Mouse (Mus musculus) G1E (cell line): ENCODE results near the gene Ppm1b. TPM values are rescaled to one million over a fixed set of nuclear protein-coding genes. Genes with fewer than 3 reads are reported as not detected.
"Not testable (repeated sequence)": the region's sequence is repeated elsewhere in the genome, so short reads cannot be mapped to it uniquely, and the experiment has no call there.

Source experiments
- ATAC-seq: 2 replicates; pipeline ENCODE4 v1.8.0; 2016; ENCODE audit warnings: mild to moderate bottlenecking; ENCODE audit not compliant: insufficient number of reproducible peaks, poor library complexity, low FRiP score, severe bottlenecking; ENCODE audit errors: extremely low read depth
- DNase-seq: peaks from one replicate; pipeline ENCODE4 v3.0.0; 2012; ENCODE audit warnings: low spot score
- H3K27me3 ChIP-seq: 2 replicates; pipeline ENCODE4 v1.6.1; 2012; ENCODE audit warnings: mild to moderate bottlenecking, low read length, inconsistent platforms; ENCODE audit not compliant: insufficient read depth
- H3K36me3 ChIP-seq: replicated peaks from 2 replicates; pipeline ENCODE3; 2012; ENCODE audit warnings: mild to moderate bottlenecking, inconsistent platforms
- H3K4me1 ChIP-seq: 2 replicates; pipeline ENCODE4 v1.6.1; 2012; ENCODE audit warnings: low read depth, low read length, inconsistent platforms, mixed read lengths; ENCODE audit not compliant: insufficient read depth
- H3K4me3 ChIP-seq: 2 replicates; pipeline ENCODE4 v1.5.1; 2012; ENCODE audit warnings: low read depth, mild to moderate bottlenecking, inconsistent platforms, low read length, moderate library complexity, mixed read lengths
- H3K9me3 ChIP-seq: replicated peaks from 2 replicates; pipeline ENCODE4 v1.6.1; 2012; ENCODE audit warnings: inconsistent platforms
- CTCF ChIP-seq: IDR thresholded peaks from 2 replicates; pipeline ENCODE4 v1.5.1; 2012; ENCODE audit warnings: low read depth, low read length, inconsistent platforms, mixed read lengths
- GATA1 ChIP-seq: IDR thresholded peaks from 2 replicates; pipeline ENCODE4 v1.6.1; 2012; ENCODE audit warnings: borderline replicate concordance, low read length, inconsistent platforms, mixed read lengths
- GATA2 ChIP-seq: IDR thresholded peaks from 2 replicates; pipeline ENCODE4 v1.6.1; 2012; ENCODE audit warnings: low read depth, low read length, inconsistent platforms, borderline replicate concordance
- POLR2AphosphoS5 ChIP-seq: IDR thresholded peaks from 2 replicates; pipeline ENCODE4 v1.6.1; 2012; ENCODE audit warnings: low read depth, low read length, inconsistent platforms; ENCODE audit not compliant: insufficient replicate concordance
- TAL1 ChIP-seq: conservative IDR thresholded peaks from 2 replicates; pipeline ENCODE4 v1.6.1; 2012; ENCODE audit warnings: low read depth, low read length, inconsistent platforms, mixed read lengths
- polyA plus RNA-seq: library from polyadenylated mRNA; stranded (reverse); fragments of >175 nt; gene quantifications from 2 replicates; pipeline ENCODE4 v1.2.3, GENCODE M21; 2012
- total RNA-seq, 2 experiments: library from RNA; stranded (forward) in 1 of 2; stranded (reverse) in 1 of 2; fragments of 200-1000 nt in 1 of 2; fragments of >200 nt in 1 of 2; fragmentation: Nextera tagmentation in 1 of 2; gene quantifications; 2 replicates each; pipeline ENCODE4 v1.2.3; 2014 to 2017

Ppm1b gene
- 87.6 and 145 TPM in 2 replicates for total RNA-seq (2014; fragmentation: Nextera tagmentation)
- total RNA-seq (2017), result 75.5 and 99.2 TPM in 2 replicates
- polyA plus RNA-seq, result 28.5 and 39.0 TPM in 2 replicates

DNA sequence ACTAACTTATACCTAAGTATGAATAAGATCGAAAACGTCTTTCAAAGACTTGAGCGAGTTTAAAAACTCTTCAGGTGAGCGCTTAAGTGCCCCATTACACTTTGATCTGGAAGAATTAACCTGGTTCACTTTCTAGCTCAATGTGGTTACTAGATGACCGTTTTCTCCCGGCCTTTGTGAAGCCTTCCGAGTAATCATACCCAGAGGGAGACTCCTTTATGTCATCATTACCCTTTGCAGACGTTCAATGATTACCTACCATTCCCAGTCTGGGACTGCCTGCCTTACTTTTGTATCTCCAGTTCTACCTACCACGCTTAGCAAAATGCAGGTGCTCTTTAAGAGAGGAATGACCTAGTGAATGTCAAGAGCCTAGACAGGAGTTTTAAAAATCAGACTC, at the start of gene Ppm1b:
Gene Ppm1b (plus strand): TSS at position 301 of the 400 bp plus-strand sequence.
- Histone ChIP-seq H3K27me3 (no peaks in the 10 kb centered on the region), H3K4me3 (peak within 1 kb of the TSS; percentile 93), H3K4me1 (peaks cover 25% of the 10 kb centered on the region), H3K9me3 (no peaks in the 10 kb centered on the region), H3K36me3 (peaks cover 6% of the 10 kb centered on the region)
- TF ChIP-seq GATA1 (no peak), GATA2 (no peak)
- ATAC-seq (no peak), DNase-seq (no peak)

DNA sequence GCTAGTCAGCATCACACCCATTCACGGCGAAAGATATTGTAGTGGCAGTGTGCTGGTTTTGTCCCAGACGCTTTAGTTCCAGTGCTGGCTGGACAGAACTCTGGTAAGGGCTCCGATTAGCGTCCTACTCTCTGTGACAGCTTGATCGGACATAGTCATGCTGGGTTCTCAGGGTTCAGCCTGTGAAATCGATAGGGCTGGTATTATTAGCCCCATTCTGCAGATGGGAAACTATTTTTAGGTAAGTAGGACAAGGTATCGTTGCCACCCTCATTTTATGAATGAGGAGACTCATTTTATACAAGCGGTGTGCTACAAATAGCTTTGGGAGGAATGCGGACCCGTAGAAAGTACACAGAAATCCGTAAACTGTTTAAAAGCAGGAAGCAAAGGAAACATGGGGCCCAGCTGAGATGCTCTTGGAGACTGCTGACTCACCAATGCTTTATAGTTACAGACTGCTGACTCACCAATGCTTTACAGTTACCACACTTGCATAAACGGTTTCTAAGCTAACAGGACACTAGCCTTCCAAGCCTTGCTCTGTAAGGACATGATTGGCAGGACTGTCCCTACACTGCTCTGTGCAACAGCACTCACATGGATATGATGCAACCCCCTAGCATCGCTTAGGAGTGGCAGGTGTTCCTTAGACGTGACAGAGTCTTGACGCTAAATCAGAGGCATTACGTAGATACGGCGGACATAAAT, 34.7 kb upstream of the Ppm1b start:
- Histone ChIP-seq H3K27me3 (no peaks in the 10 kb centered on the region), H3K9me3 (no peaks in the 10 kb centered on the region), H3K36me3 (no peaks in the 10 kb centered on the region), H3K4me1 (peaks cover 35% of the 10 kb centered on the region), H3K4me3 (peak overlapping the region; percentile 21; the same call in 1 of the 2 replicates)
- DNase-seq (peak; percentile 31), ATAC-seq (peak; percentile 73)
- TF ChIP-seq GATA2 (no peak), POLR2AphosphoS5 (no peak), GATA1 (no peak), TAL1 (no peak), CTCF (no peak)

DNA sequence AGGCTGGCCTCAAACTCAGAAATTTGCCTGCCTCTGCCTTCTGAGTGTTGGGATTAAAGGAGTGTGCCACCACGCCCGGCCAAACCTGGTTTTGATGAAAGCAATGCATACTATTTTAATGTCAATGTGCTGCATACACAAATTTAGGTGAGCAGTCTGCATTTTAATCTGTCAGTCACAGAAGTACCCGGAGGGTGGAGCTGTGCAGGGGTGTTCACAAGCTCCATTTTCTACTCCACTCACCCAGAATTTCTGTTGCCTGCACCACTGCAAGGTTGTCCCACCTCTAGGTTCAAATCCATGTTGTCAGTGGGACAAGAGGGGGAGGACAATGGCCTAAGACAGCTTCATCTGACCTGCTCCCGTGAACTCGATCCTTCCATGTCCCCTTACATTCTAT, 31.8 kb upstream of the Ppm1b start:
- Histone ChIP-seq H3K4me1 (peaks cover 54% of the 10 kb centered on the region), H3K9me3 (no peaks in the 10 kb centered on the region), H3K36me3 (no peaks in the 10 kb centered on the region), H3K27me3 (no peaks in the 10 kb centered on the region), H3K4me3 (no peak overlapping the region)
- DNase-seq (no peak), ATAC-seq (no peak)
- TF ChIP-seq GATA1, result no peak

DNA sequence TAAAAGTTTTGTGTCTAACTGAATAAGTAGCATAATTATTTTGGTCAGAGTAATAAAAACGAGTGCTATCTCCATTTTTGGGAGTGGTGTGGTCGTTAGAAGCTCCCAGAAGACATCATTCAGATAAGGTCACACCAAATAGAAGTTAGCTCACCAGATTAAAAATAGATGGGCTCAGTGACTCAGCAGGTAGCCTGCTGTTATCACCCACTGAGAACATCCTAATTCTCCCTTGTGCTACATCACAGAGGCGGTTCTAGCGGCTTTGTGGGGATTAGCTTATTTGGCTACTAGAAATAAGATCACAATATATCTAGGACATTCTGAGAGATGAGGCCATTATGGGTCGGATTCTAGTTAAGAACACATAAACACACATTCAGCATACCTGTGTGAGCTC, 30.3 kb upstream of the Ppm1b start:
- DNase-seq (peak; percentile 39), ATAC-seq (peak; percentile 80)
- H3K4me3 ChIP-seq, result no peak overlapping the region
- no peaks in the 10 kb centered on the region for H3K27me3 ChIP-seq
- TF ChIP-seq CTCF (no peak), GATA2 (no peak), POLR2AphosphoS5 (no peak), TAL1 (no peak)
- peaks cover 60% of the 10 kb centered on the region for H3K4me1 ChIP-seq
- peaks cover 2% of the 10 kb centered on the region; the same call in 1 of the 2 replicates for H3K9me3 ChIP-seq
- H3K36me3 ChIP-seq, result no peaks in the 10 kb centered on the region

DNA sequence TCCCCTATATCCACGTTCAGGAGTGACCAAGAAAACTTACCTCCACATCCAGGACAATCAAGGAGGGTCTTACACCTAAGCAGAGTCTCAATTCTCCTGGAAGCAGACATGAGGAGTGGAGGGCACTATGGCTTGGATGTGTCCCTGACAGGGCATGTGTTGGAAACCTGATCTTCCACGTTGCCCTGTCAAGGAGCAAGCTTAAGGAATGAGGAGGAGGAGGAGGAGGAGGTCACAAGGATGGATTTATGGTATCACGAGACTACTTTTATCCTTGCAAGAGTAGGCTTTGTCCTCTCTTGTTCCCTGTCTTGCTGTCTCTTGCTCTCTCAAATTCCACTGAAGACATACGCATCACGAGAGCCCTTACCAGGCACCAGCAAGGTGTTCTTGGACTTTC, 29.0 kb upstream of the Ppm1b start:
- Histone ChIP-seq H3K36me3 (no peaks in the 10 kb centered on the region), H3K9me3 (peaks cover 5% of the 10 kb centered on the region; the same call in 1 of the 2 replicates), H3K27me3 (no peaks in the 10 kb centered on the region), H3K4me3 (no peak overlapping the region), H3K4me1 (peaks cover 50% of the 10 kb centered on the region)
- ATAC-seq, result no peak
- DNase-seq, result no peak
- no peak for TF ChIP-seq CTCF

DNA sequence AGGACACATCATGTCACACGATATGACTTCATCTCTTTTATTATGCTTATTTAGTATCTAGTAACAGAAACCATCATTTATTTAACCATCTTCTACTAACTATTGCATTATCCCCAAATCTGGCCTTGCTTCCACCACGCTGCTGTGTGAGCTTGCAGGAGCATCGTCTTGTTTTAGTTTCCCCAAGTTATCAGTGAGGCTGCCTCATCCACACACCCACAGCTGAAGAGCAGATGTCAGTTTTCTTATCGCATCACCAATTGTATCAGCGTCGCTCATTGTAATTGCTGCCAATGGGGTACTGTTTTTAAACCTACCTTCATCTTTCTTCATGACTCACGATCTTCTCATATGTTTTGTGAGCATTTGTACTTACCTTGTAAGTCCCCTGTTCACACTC, 23.6 kb upstream of the Ppm1b start:
- Histone ChIP-seq H3K36me3 (no peaks in the 10 kb centered on the region), H3K4me1 (peaks cover 31% of the 10 kb centered on the region), H3K9me3 (peaks cover 5% of the 10 kb centered on the region; the same call in 1 of the 2 replicates), H3K27me3 (no peaks in the 10 kb centered on the region), H3K4me3 (no peak overlapping the region)
- no peak for DNase-seq
- no peak for TF ChIP-seq POLR2AphosphoS5
- TF ChIP-seq GATA1, result no peak
- TF ChIP-seq CTCF, result no peak
- no peak for TF ChIP-seq TAL1
- no peak for ATAC-seq

DNA sequence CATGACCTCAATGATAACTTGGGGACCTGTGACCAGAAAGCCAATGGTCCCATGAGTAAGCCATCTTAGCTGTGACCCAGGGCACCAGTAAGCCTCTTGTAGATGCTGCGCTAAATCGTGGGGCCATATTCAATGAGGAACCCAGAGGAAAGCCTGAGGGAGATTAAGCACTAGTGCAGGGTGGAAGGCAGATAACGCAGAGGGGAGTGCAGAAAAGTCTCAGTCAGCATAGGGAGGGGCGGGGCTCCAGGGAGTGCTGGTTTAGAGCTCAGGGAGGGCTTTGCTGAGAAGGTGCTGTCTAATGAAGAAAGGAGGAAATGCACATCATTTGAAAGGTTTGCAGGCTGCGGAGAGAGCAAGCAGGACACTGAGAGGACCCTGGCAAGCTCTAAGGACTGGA, 22.6 kb upstream of the Ppm1b start:
- peaks cover 9% of the 10 kb centered on the region; the same call in 1 of the 2 replicates for H3K9me3 ChIP-seq
- H3K36me3 ChIP-seq, result no peaks in the 10 kb centered on the region
- peaks cover 22% of the 10 kb centered on the region for H3K4me1 ChIP-seq
- TF ChIP-seq GATA1, result no peak
- peak; percentile 47 for DNase-seq
- no peak overlapping the region for H3K4me3 ChIP-seq
- no peaks in the 10 kb centered on the region for H3K27me3 ChIP-seq
- peak; percentile 93 for ATAC-seq

DNA sequence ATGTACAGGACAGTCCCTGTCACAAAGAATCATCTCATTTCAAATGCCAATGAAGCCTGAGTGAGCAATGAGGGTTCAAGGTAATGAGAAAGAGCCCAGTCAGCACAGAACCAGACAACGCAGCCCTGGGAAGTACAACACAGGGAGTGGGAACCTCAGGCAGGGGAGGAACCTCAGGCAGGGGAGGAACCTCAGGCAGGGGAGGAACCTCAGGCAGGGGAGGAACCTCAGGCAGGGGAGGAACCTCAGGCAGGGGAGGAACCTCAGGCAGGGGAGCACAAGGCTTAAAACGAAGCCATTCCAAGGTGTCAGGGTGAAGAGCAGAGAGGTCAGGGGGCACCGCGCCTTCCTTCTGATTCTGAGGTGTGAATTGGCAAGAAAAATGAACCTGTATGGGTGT, 20.9 kb upstream of the Ppm1b start:
- H3K27me3 ChIP-seq, ATAC-seq, H3K9me3 ChIP-seq, DNase-seq, H3K4me3 ChIP-seq, H3K36me3 ChIP-seq: not testable (repeated sequence)
- H3K4me1 ChIP-seq, result peaks cover 15% of the 10 kb centered on the region
